Mouse (Mus musculus): ENCODE data around the gene Cacna1c.

DNA sequence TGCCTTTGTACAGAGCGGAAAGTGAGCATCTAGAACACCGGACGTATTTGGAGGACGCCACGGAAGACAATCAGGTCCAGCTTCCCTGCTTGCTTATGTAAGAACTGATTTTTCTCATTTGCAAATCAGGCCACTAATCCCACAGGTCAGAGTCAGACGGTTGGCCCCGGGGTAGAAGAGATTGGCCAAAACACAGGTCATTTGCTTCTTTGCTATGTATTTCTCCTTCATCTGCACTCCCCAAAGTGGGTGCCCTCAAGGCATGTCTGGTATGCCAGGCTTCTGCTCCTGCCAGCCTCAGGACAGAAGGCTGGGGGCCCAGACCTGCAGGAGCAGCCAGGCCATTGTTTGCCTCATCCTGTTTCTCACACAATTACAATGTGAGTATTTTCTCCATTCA, 328.8 kb downstream of the Cacna1c start:
- TF ChIP-seq POLR2A (IDR thresholded peaks at IDR 0.05; ENCODE audit: insufficient read length, low read depth) = no peak
- TF ChIP-seq POLR2AphosphoS2 (IDR thresholded peaks at IDR 0.05; ENCODE audit: insufficient read length, low read depth) = no peak
- no peak for TF ChIP-seq REST (IDR thresholded peaks at IDR 0.05; ENCODE audit: insufficient read depth, insufficient read length)
- TF ChIP-seq USF1 (IDR thresholded peaks at IDR 0.05; ENCODE audit: low read depth) = no peak
- TF ChIP-seq CEBPB (IDR thresholded peaks at IDR 0.05; ENCODE audit: insufficient read depth, poor library complexity, severe bottlenecking) = no peak
- no peak for TF ChIP-seq TCF12 (IDR thresholded peaks at IDR 0.05; ENCODE audit: insufficient read depth, poor library complexity, severe bottlenecking)
- TF ChIP-seq MAX (IDR thresholded peaks at IDR 0.05; ENCODE audit: low read depth) = no peak
- TF ChIP-seq E2F4 (IDR thresholded peaks at IDR 0.05; ENCODE audit: insufficient read depth) = no peak
- no peak for TF ChIP-seq MYOG (IDR thresholded peaks at IDR 0.05; ENCODE audit: control insufficient read depth in 1 of 3, insufficient read depth in 1 of 3, insufficient read length in 2 of 3, low read depth in 2 of 3)
- no peak for TF ChIP-seq MYOD1 (IDR thresholded peaks at IDR 0.05; ENCODE audit: control insufficient read depth in 1 of 3, insufficient read length in 2 of 3, low read depth in 2 of 3)

Data from myocyte (in vitro differentiated cells).